Mouse (Mus musculus) thymus, adult 2 months (tissue): Measurements from ENCODE around the gene Acat3.

Experiments
- CTCF ChIP-seq: fragments of 200-500 bp; IDR thresholded peaks from 2 replicates; pipeline ENCODE4 v1.5.1; 2012; ENCODE audit warnings: mild to moderate bottlenecking, control low read depth, low read length, moderate library complexity, borderline replicate concordance; ENCODE audit not compliant: control insufficient read depth, poor library complexity, insufficient read depth; ENCODE audit errors: extremely low read depth
- POLR2A ChIP-seq: fragments of 200-500 bp; IDR thresholded peaks from 2 replicates; pipeline ENCODE4 v1.6.1; 2012; ENCODE audit warnings: mild to moderate bottlenecking, low read length, control low read depth, moderate library complexity; ENCODE audit not compliant: control insufficient read depth, poor library complexity, insufficient read depth; ENCODE audit errors: extremely low read depth

GRCm38 (mm10) chr17:12938077-12938476 is 2.3 kb downstream of the Acat3 start:
- TF ChIP-seq CTCF, result no peak
- TF ChIP-seq POLR2A, result no peak
